Mouse (Mus musculus) MEL (cell line): Measurements from ENCODE around the gene Supt3. TPM values are rescaled to one million over a fixed set of nuclear protein-coding genes. Genes with fewer than 3 reads are reported as not detected.

Experiments
- DNase-seq: peaks from one replicate; pipeline ENCODE4 v3.0.0; 2011; ENCODE audit warnings: low read depth, low spot score
- H3K27ac ChIP-seq: 2 replicates; pipeline ENCODE4 v1.5.1; 2012; ENCODE audit warnings: low read depth, mild to moderate bottlenecking, control low read depth, low read length, moderate library complexity; ENCODE audit not compliant: control insufficient read depth
- H3K27me3 ChIP-seq, 2 experiments: fragments of 150-350 bp in 1 of 2; sonication (generic) in 1 of 2; 2 replicates each; pipeline ENCODE4 v1.6.1; 2012; ENCODE audit warnings: low read length in 2 of 2, mild to moderate bottlenecking in 2 of 2, improper control_type of control experiment in 1 of 2, moderate library complexity in 1 of 2; ENCODE audit not compliant: insufficient read depth in 2 of 2, control insufficient read depth in 1 of 2
- H3K36me3 ChIP-seq, 2 experiments: 2 replicates each; pipeline ENCODE4 v1.6.1; 2012 to 2014; ENCODE audit warnings: low read length in 2 of 2, improper control_type of control experiment in 1 of 2, inconsistent platforms in 1 of 2, mild to moderate bottlenecking in 1 of 2; ENCODE audit not compliant: insufficient read depth in 2 of 2, control insufficient read depth in 1 of 2
- H3K4me1 ChIP-seq, 2 experiments: fragments of 150-350 bp in 1 of 2; sonication (generic) in 1 of 2; 2 replicates each; pipeline ENCODE4 v1.6.1; 2012; ENCODE audit warnings: low read length in 2 of 2, improper control_type of control experiment in 1 of 2, mild to moderate bottlenecking in 1 of 2; ENCODE audit not compliant: insufficient read depth in 2 of 2, control insufficient read depth in 1 of 2
- H3K4me3 ChIP-seq, 2 experiments: fragments of 150-350 bp in 1 of 2; sonication (generic) in 1 of 2; 2 replicates each; pipeline ENCODE4 v1.5.1; 2012; ENCODE audit warnings: low read depth in 2 of 2, low read length in 2 of 2, mild to moderate bottlenecking in 2 of 2, moderate library complexity in 2 of 2, control low read depth in 1 of 2, improper control_type of control experiment in 1 of 2; ENCODE audit not compliant: control insufficient read depth in 1 of 2, insufficient read depth in 1 of 2
- H3K79me2 ChIP-seq: 2 replicates; pipeline ENCODE4 v1.6.1; 2012; ENCODE audit warnings: mild to moderate bottlenecking, low read length, moderate library complexity; ENCODE audit not compliant: control insufficient read depth, poor library complexity, insufficient read depth
- H3K9ac ChIP-seq: 2 replicates; pipeline ENCODE4 v1.6.1; 2012; ENCODE audit warnings: low read depth, mild to moderate bottlenecking, control low read depth, low read length, moderate library complexity; ENCODE audit not compliant: control insufficient read depth, poor library complexity, severe bottlenecking
- H3K9me3 ChIP-seq: fragments of 150-350 bp; sonication (generic); replicated peaks from 2 replicates; pipeline ENCODE4 v1.6.1; 2012; ENCODE audit warnings: mild to moderate bottlenecking, low read length, improper control_type of control experiment, moderate library complexity; ENCODE audit not compliant: insufficient read depth
- BHLHE40 ChIP-seq: IDR thresholded peaks from 2 replicates; pipeline ENCODE4 v1.6.1; 2012; ENCODE audit warnings: low read depth, mild to moderate bottlenecking, inconsistent platforms, low read length, improper control_type of control experiment, borderline replicate concordance
- CHD1 ChIP-seq: IDR thresholded peaks from 2 replicates; pipeline ENCODE4 v1.6.1; 2012; ENCODE audit warnings: low read depth, mild to moderate bottlenecking, inconsistent platforms, low read length, improper control_type of control experiment
- CTCF ChIP-seq, 3 experiments: IDR thresholded peaks in 2 of 3; conservative IDR thresholded peaks in 1 of 3; 2 replicates each; pipeline ENCODE4 v1.5.1; 2011 to 2012; ENCODE audit warnings: low read length in 3 of 3, low read depth in 2 of 3, mild to moderate bottlenecking in 2 of 3, improper control_type of control experiment in 1 of 3, inconsistent platforms in 1 of 3, mixed read lengths in 1 of 3, moderate library complexity in 1 of 3; ENCODE audit not compliant: control insufficient read depth in 1 of 3, insufficient read depth in 1 of 3, poor library complexity in 1 of 3, severe bottlenecking in 1 of 3
- E2F4 ChIP-seq: IDR thresholded peaks from 2 replicates; pipeline ENCODE4 v1.6.1; 2011; ENCODE audit warnings: low read depth, low read length, improper control_type of control experiment, borderline replicate concordance
- ETS1 ChIP-seq: IDR thresholded peaks from 2 replicates; pipeline ENCODE4 v1.6.1; 2012; ENCODE audit warnings: low read depth, mild to moderate bottlenecking, inconsistent platforms, low read length, improper control_type of control experiment, moderate library complexity
- GATA1 ChIP-seq: IDR thresholded peaks from 2 replicates; pipeline ENCODE4 v1.6.1; 2011; ENCODE audit warnings: low read depth, low read length, improper control_type of control experiment
- HCFC1 ChIP-seq: IDR thresholded peaks from 2 replicates; pipeline ENCODE4 v1.6.1; 2012; ENCODE audit warnings: low read depth, mild to moderate bottlenecking, inconsistent platforms, low read length, improper control_type of control experiment, moderate library complexity
- JUND ChIP-seq: IDR thresholded peaks from 2 replicates; pipeline ENCODE4 v1.6.1; 2011; ENCODE audit warnings: low read depth, mild to moderate bottlenecking, improper control_type of control experiment, low read length
- KAT2A ChIP-seq: conservative IDR thresholded peaks from 2 replicates; pipeline ENCODE4 v1.6.1; 2012; ENCODE audit warnings: low read depth, low read length, improper control_type of control experiment, inconsistent platforms
- MEF2A ChIP-seq: IDR thresholded peaks from 2 replicates; pipeline ENCODE4 v1.6.1; 2014; ENCODE audit warnings: low read depth, mild to moderate bottlenecking, inconsistent platforms, low read length, improper control_type of control experiment; ENCODE audit not compliant: poor library complexity, insufficient replicate concordance, severe bottlenecking; ENCODE audit errors: extremely low read depth
- MYB ChIP-seq: IDR thresholded peaks from 2 replicates; pipeline ENCODE4 v1.6.1; 2011; ENCODE audit warnings: mild to moderate bottlenecking, low read depth, low read length, improper control_type of control experiment
- NRF1 ChIP-seq: IDR thresholded peaks from 2 replicates; pipeline ENCODE4 v1.6.1; 2014; ENCODE audit warnings: low read depth, mild to moderate bottlenecking, inconsistent platforms, low read length, improper control_type of control experiment, moderate library complexity; ENCODE audit not compliant: poor library complexity, insufficient read depth, severe bottlenecking
- POLR2A ChIP-seq, 2 experiments: IDR thresholded peaks; 2 replicates each; pipeline ENCODE4 v1.6.1; 2011 to 2012; ENCODE audit warnings: low read length in 2 of 2, mild to moderate bottlenecking in 2 of 2, control low read depth in 1 of 2, improper control_type of control experiment in 1 of 2, low read depth in 1 of 2, moderate library complexity in 1 of 2; ENCODE audit not compliant: control insufficient read depth in 1 of 2, insufficient read depth in 1 of 2, poor library complexity in 1 of 2
- POLR2AphosphoS2 ChIP-seq: IDR thresholded peaks from 2 replicates; pipeline ENCODE4 v1.6.1; 2011; ENCODE audit warnings: low read length, improper control_type of control experiment
- SIN3A ChIP-seq: IDR thresholded peaks from 2 replicates; pipeline ENCODE4 v1.6.1; 2012; ENCODE audit warnings: low read length, improper control_type of control experiment, inconsistent platforms
- SMC3 ChIP-seq: IDR thresholded peaks from 2 replicates; pipeline ENCODE4 v1.6.1; 2011; ENCODE audit warnings: low read depth, low read length, improper control_type of control experiment
- USF1 ChIP-seq: IDR thresholded peaks from 2 replicates; pipeline ENCODE4 v1.6.1; 2014; ENCODE audit warnings: low read depth, mild to moderate bottlenecking, inconsistent platforms, low read length, improper control_type of control experiment, moderate library complexity
- ZKSCAN1 ChIP-seq: IDR thresholded peaks from 2 replicates; pipeline ENCODE4 v1.6.1; 2012; ENCODE audit warnings: low read depth, mild to moderate bottlenecking, inconsistent platforms, low read length, improper control_type of control experiment, moderate library complexity
- ZMIZ1 ChIP-seq: IDR thresholded peaks from 2 replicates; pipeline ENCODE4 v1.6.1; 2012; ENCODE audit warnings: low read depth, mild to moderate bottlenecking, inconsistent platforms, low read length, improper control_type of control experiment, moderate library complexity
- ZNF384 ChIP-seq: IDR thresholded peaks from 2 replicates; pipeline ENCODE4 v1.6.1; 2012; ENCODE audit warnings: low read depth, mild to moderate bottlenecking, inconsistent platforms, low read length, improper control_type of control experiment
- polyA plus RNA-seq, 2 experiments: library from polyadenylated mRNA; stranded (reverse) in 1 of 2; unstranded in 1 of 2; fragments of >175 nt in 1 of 2; fragments of >200 nt in 1 of 2; gene quantifications; 2 replicates each; pipeline versions ENCODE4 v1.2.1 to v1.2.4; 2012; ENCODE audit warnings: low replicate concordance in 2 of 2, low read depth in 1 of 2; ENCODE audit not compliant: insufficient read length in 2 of 2, insufficient read depth in 1 of 2, missing spikeins in 1 of 2
- total RNA-seq: library from RNA; depleted of rRNA; stranded (reverse); fragments of 300-350 nt; gene quantifications from 2 replicates; pipeline ENCODE4 v1.2.3, GENCODE M21; 2012

The Supt3 gene
- total and polyA plus RNA-seq, 3 experiments: 7.0 to 28.6 TPM; not detected in 1

- H3K27ac ChIP-seq: no peak overlapping the region
- H3K36me3 ChIP-seq: no peaks in the 10 kb centered on the region
- no peak overlapping the region for H3K9ac ChIP-seq
- H3K27me3 ChIP-seq: no peaks in the 10 kb centered on the region
- H3K4me3 ChIP-seq: no peak overlapping the region
- H3K9me3 ChIP-seq: no peaks in the 10 kb centered on the region
- TF ChIP-seq BHLHE40 (no peak), SIN3A (no peak), SMC3 (peak; percentile 36), E2F4 (no peak), HCFC1 (no peak), CHD1 (no peak), NRF1 (no peak), ETS1 (no peak), GATA1 (no peak), MYB (no peak), ZMIZ1 (no peak), KAT2A (no peak), CTCF (IDR thresholded peaks at IDR 0.05 in 2 of 3, conservative IDR thresholded peaks at IDR 0.05 in 1 of 3; ENCODE audit: control insufficient read depth in 1 of 3, insufficient read depth in 1 of 3, low read depth in 2 of 3, low read length in 3 of 3, poor library complexity in 1 of 3, severe bottlenecking in 1 of 3) (peak; percentile 23 to 35 (median 33); a peak in 5 of 6 replicates)
- H3K79me2 ChIP-seq: no peaks in the 10 kb centered on the region
- DNase-seq: peak; percentile 23
- no peaks in the 10 kb centered on the region for H3K4me1 ChIP-seq
Measured at GRCm38 (mm10) chr17:45073779-45074178, 296.8 kb downstream of the Supt3 start.

- no peak for TF ChIP-seq KAT2A
- no peak for TF ChIP-seq CTCF (IDR thresholded peaks at IDR 0.05 in 2 of 3, conservative IDR thresholded peaks at IDR 0.05 in 1 of 3; ENCODE audit: control insufficient read depth in 1 of 3, insufficient read depth in 1 of 3, low read depth in 2 of 3, low read length in 3 of 3, poor library complexity in 1 of 3, severe bottlenecking in 1 of 3)
- TF ChIP-seq ZKSCAN1: no peak
- no peak for TF ChIP-seq ZNF384
- no peak for TF ChIP-seq E2F4
- no peak for TF ChIP-seq ETS1
- TF ChIP-seq BHLHE40: no peak
- TF ChIP-seq JUND: no peak
- no peak for TF ChIP-seq SIN3A
- TF ChIP-seq GATA1: no peak
- TF ChIP-seq POLR2A (IDR thresholded peaks at IDR 0.05; ENCODE audit: control insufficient read depth in 1 of 2, insufficient read depth in 1 of 2, low read depth in 1 of 2, low read length in 2 of 2, poor library complexity in 1 of 2): no peak
- no peak for TF ChIP-seq MEF2A
- no peak for TF ChIP-seq POLR2AphosphoS2
- TF ChIP-seq USF1: no peak
Measured at GRCm38 (mm10) chr17:45076951-45077350, 300.0 kb downstream of the Supt3 start.

More at GRCm38 (mm10) chr17:45076951-45077350, 300.0 kb downstream of the Supt3 start:
- no peak overlapping the region for H3K27ac ChIP-seq
- H3K4me3 ChIP-seq: no peak overlapping the region
- no peaks in the 10 kb centered on the region for H3K4me1 ChIP-seq
- H3K36me3 ChIP-seq: no peaks in the 10 kb centered on the region
- no peaks in the 10 kb centered on the region for H3K9me3 ChIP-seq
- no peak for DNase-seq
- H3K9ac ChIP-seq: no peak overlapping the region
- H3K27me3 ChIP-seq: no peaks in the 10 kb centered on the region
- no peaks in the 10 kb centered on the region for H3K79me2 ChIP-seq
